Mouse (Mus musculus): ENCODE results near the gene Tmem14a. TPM values are rescaled to one million over a fixed set of nuclear protein-coding genes. Genes with fewer than 3 reads are reported as not detected.
"Not testable (repeated sequence)": the region's sequence is repeated elsewhere in the genome, so short reads cannot be mapped to it uniquely, and the experiment has no call there.

Gene Tmem14a
- polyA plus RNA-seq (2014; fragmentation: Nextera tagmentation; extraction: Ambion mirVana) = 11.5 and 12.2 TPM in 2 replicates

DNA sequence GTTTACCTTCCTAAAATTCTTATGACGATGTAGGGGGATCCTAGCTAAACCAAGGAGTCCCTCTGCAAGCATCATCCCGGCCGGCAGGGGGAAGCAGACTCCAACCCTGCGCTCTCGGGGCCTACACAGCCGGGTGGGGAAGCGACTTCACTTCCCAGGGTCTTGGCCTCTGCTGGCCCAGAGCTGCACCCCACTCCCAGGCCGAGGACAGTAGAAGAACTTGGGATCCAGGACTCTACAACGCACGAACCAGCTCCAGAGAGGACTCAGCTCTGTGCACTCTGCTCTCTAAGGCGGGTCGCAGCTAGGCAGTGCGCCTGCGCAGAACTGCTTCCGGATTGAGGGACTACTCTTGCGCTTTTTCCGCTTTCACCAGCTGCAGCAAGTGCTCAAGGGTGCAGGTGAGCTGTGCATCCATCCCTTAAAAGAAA is at the start of gene Tmem14a:
TSS of gene Tmem14a (plus strand) at position 87 of the 431 bp plus-strand sequence.
- Histone ChIP-seq H3K4me1 (ENCODE audit: control insufficient read depth, insufficient read depth, low read length) (peaks cover 5% of the 10 kb centered on the region; the same call in 1 of the 2 replicates), H3K27ac (replicated peaks; ENCODE audit: low read depth, low read length) (peak within 1 kb of the TSS; percentile 70), H3K9ac (ENCODE audit: low read depth, low read length) (peak within 1 kb of the TSS; percentile 90), H3K4me3 (ENCODE audit: low read depth, low read length) (peak within 1 kb of the TSS; percentile 69), H3K36me3 (ENCODE audit: control insufficient read depth, insufficient read depth, low read length) (no peaks in the 10 kb centered on the region), H3K27me3 (replicated peaks; ENCODE audit: control insufficient read depth, insufficient read depth, low read length) (no peaks in the 10 kb centered on the region), H3K9me3 (ENCODE audit: control insufficient read depth, low read length) (no peaks in the 10 kb centered on the region), H3K4me2 (ENCODE audit: low read depth, low read length) (peak within 1 kb of the TSS; percentile 72)
- WGBS = under 1% methylated on average over 17 of the region's 17 CpGs
- DNase-seq (ENCODE audit: low spot score) (peak; percentile 92), ATAC-seq (ENCODE audit: low read depth) (peak; percentile 95)

DNA sequence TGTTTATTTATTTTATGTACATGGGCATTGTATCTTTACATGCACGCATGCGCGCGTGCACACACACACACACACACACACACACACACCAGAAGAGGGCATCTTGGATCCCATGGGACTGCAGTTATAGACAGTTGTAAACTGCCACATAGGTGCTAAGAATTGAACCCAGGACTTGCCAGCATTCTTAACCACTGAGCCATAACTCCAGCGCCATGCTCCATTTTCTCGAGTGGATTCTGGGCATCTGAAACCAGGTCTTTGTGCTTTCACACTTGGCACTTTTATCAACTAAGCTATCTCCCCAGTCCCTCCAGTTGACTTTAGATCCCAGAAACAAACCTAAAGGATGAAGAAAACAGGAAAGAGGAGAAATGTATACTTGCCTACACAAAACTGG is 33.2 kb upstream of the Tmem14a start:
- no peaks in the 10 kb centered on the region for H3K9me3 ChIP-seq (ENCODE audit: control insufficient read depth, low read length)
- ATAC-seq (ENCODE audit: low read depth) = no peak

DNA sequence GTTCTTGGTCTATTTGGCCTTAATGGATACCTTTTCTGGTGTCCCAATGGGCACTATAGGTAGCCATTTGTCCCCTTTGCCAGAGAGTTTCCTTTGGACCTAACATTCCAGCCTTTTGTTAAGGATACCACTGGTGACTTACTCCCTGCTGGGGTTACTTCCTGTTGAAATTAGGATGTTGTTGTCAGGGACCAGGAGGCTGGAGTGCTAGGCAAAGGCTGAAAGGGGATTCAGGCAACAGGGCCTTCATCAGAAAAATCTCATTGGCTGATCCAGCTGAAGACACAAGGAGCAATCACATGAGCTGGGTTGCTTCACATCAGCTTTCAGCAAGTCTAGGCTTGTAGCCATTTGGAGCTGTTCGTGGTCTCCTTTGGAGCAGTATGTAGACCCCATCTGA is 12.1 kb upstream of the Tmem14a start:
- H3K9me3 ChIP-seq (ENCODE audit: control insufficient read depth, low read length) = no peaks in the 10 kb centered on the region
- H3K9ac ChIP-seq (ENCODE audit: low read depth, low read length) = no peak overlapping the region
- WGBS = 92% methylated on average over 1 of the region's 1 CpGs
- H3K4me1 ChIP-seq (ENCODE audit: control insufficient read depth, insufficient read depth, low read length) = no peaks in the 10 kb centered on the region
- no peaks in the 10 kb centered on the region for H3K36me3 ChIP-seq (ENCODE audit: control insufficient read depth, insufficient read depth, low read length)
- H3K27ac ChIP-seq (replicated peaks; ENCODE audit: low read depth, low read length) = no peak overlapping the region
- H3K4me3 ChIP-seq (ENCODE audit: low read depth, low read length) = no peak overlapping the region
- ATAC-seq (ENCODE audit: low read depth) (no peak), DNase-seq (ENCODE audit: low spot score) (no peak)
- no peaks in the 10 kb centered on the region for H3K27me3 ChIP-seq (replicated peaks; ENCODE audit: control insufficient read depth, insufficient read depth, low read length)
- no peak overlapping the region for H3K4me2 ChIP-seq (ENCODE audit: low read depth, low read length)

More for the DNA sequence above, 33.2 kb upstream of the Tmem14a start:
- no peak overlapping the region for H3K9ac ChIP-seq (ENCODE audit: low read depth, low read length)
- H3K4me1 ChIP-seq (ENCODE audit: control insufficient read depth, insufficient read depth, low read length) = no peaks in the 10 kb centered on the region
- 94% methylated on average over 6 of the region's 6 CpGs for WGBS
- H3K4me3 ChIP-seq (ENCODE audit: low read depth, low read length) = no peak overlapping the region
- H3K27ac ChIP-seq (replicated peaks; ENCODE audit: low read depth, low read length) = no peak overlapping the region
- H3K4me2 ChIP-seq (ENCODE audit: low read depth, low read length) = no peak overlapping the region
- no peak for DNase-seq (ENCODE audit: low spot score)
- H3K27me3 ChIP-seq (replicated peaks; ENCODE audit: control insufficient read depth, insufficient read depth, low read length) = no peaks in the 10 kb centered on the region
- no peaks in the 10 kb centered on the region for H3K36me3 ChIP-seq (ENCODE audit: control insufficient read depth, insufficient read depth, low read length)

DNA sequence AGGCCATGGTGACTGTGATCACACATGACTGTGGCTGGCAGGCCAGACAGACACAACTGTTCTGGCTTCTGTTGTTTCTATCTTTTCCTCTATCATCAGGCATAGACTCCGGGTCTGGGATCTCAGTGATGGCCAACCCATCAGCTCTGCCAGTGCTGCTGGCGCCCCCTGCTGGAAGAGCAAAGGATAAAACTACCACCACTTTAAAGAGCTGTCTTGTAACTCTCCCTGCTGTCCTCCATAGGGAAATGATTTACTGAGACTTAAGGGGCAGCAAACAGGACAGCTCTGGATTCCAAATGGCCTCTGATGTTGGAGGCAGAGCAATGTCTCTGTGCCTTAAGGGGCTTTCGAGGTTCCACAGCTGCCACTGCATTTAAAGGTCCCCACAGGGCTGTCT is 4.8 kb upstream of the Tmem14a start:
- not testable (repeated sequence) for H3K4me2 ChIP-seq (ENCODE audit: low read depth, low read length); H3K27ac ChIP-seq (replicated peaks; ENCODE audit: low read depth, low read length); H3K27me3 ChIP-seq (replicated peaks; ENCODE audit: control insufficient read depth, insufficient read depth, low read length); H3K4me3 ChIP-seq (ENCODE audit: low read depth, low read length); DNase-seq (ENCODE audit: low spot score); H3K4me1 ChIP-seq (ENCODE audit: control insufficient read depth, insufficient read depth, low read length); H3K9ac ChIP-seq (ENCODE audit: low read depth, low read length); H3K36me3 ChIP-seq (ENCODE audit: control insufficient read depth, insufficient read depth, low read length); H3K9me3 ChIP-seq (ENCODE audit: control insufficient read depth, low read length)
- 39% methylated on average over 2 of the region's 3 CpGs for WGBS
- ATAC-seq (ENCODE audit: low read depth) = peak; percentile 34; the same call in 1 of the 2 replicates

DNA sequence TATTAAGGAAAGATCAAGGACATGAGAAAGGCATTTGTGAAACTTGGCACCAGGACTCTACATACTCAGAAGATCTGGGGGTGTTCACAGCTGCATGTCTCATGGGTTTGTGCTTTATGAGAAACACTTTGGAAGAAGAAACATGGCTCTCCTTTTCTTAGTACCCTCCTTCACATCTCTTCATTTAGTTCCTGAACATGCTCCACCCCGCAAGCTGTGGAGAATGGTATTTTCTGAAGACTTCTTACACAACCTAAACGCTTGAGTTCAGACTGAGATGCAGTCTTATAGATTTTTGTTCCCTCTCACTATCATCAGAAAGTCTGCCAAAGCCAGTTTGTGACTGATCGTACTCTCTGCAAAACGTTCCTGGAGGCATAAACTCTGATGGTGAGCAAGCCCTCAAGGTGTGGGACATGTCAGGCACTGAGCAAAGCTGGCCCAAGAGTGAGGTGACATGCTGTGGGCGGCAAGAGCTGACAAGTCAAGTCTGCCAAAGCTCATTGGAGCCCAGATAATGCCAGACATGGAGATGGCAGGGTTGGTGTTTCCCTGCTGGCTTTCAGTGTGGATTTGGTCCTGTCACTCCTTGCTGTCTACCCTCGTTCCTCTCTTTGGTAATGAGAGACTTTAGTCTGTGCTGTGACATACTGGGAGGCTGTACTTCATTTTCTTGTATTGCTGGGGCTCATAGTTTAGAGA is 4.2 kb upstream of the Tmem14a start:
- H3K4me3 ChIP-seq (ENCODE audit: low read depth, low read length); DNase-seq (ENCODE audit: low spot score); H3K27me3 ChIP-seq (replicated peaks; ENCODE audit: control insufficient read depth, insufficient read depth, low read length); H3K4me1 ChIP-seq (ENCODE audit: control insufficient read depth, insufficient read depth, low read length); H3K9me3 ChIP-seq (ENCODE audit: control insufficient read depth, low read length); H3K4me2 ChIP-seq (ENCODE audit: low read depth, low read length); H3K9ac ChIP-seq (ENCODE audit: low read depth, low read length); H3K36me3 ChIP-seq (ENCODE audit: control insufficient read depth, insufficient read depth, low read length); ATAC-seq (ENCODE audit: low read depth); H3K27ac ChIP-seq (replicated peaks; ENCODE audit: low read depth, low read length): not testable (repeated sequence)
- 73% methylated on average over 6 of the region's 6 CpGs for WGBS

DNA sequence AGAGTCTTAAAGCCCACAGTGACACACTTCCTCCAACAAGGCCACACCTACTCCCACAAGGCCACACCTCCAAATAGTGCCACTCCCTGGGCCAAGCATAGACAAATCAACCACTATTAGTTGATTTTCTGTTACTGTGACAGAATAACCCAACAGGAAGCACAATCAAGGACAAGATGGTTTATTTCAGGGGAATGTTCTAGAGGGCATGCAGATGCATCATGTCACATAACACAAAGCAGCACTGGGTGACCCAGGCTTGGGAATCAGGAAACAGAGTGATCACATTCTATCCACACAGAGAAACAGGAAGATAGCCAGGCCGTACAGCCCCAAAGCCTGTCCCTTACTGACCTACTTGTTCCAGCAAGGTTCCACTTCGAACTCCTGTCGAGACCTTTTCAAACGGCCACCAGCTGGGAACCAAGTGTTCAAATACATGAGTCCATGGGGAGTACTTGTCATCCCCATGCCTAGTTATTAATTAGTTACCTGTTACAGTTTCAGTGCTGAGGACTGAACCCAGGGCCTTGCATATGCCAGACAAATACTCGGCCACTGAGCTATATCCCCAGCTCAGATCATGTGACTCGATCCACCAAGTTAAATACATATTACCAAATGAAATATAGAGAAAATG is 9.5 kb downstream of the Tmem14a start:
- ATAC-seq (ENCODE audit: low read depth) = no peak

DNA sequence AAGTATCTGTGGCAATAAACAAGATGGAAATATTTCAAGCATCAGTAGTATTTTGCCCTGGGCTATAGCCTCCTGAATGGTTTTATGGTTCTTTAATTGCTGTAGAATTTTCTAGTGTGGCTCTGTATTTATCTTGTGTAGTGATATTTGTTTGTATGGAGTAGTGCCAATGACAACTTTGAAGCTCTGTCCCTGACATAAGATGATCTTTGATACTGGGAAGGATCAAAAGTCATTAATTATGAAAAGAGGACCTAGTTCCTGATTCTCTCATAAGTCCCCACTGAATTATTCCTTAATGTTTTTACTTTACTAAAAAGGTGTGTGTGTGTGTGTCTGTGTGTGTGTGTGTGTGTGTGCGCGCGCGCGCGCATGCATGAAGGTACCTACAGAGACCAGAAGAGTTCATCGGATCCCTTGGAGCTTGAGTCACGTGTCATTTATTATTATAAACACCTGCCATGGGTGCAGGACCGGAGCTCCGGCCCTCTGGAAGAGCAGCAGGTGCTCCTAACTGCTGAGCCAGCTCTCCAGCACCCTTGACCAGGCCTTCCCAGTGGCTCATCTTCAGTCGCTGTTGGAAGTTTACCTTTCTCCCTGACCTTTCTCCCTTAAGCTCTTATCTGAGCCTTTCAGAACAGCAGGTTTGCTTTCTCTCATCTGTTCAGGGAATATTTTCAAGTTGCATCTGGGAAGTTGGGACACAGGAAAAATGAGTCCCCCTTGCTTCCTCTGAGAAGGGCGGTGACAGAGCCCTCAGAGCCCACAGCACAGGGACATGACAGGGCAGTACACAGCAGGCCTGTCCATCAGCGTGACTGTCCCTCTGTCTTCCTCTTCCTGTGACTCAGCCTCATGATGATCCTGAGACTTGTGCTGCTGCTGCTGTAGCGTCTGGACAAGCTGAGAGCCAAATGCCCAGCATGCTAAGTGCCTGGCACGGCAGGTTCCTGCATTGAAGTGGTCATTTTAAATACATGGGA is 10.7 kb downstream of the Tmem14a start:
- ATAC-seq (ENCODE audit: low read depth); DNase-seq (ENCODE audit: low spot score); H3K4me2 ChIP-seq (ENCODE audit: low read depth, low read length); H3K36me3 ChIP-seq (ENCODE audit: control insufficient read depth, insufficient read depth, low read length); H3K9ac ChIP-seq (ENCODE audit: low read depth, low read length); H3K27ac ChIP-seq (replicated peaks; ENCODE audit: low read depth, low read length); H3K9me3 ChIP-seq (ENCODE audit: control insufficient read depth, low read length); H3K4me1 ChIP-seq (ENCODE audit: control insufficient read depth, insufficient read depth, low read length); H3K4me3 ChIP-seq (ENCODE audit: low read depth, low read length); H3K27me3 ChIP-seq (replicated peaks; ENCODE audit: control insufficient read depth, insufficient read depth, low read length): not testable (repeated sequence)
- 73% methylated on average over 14 of the region's 15 CpGs for WGBS

More for the DNA sequence above, 9.5 kb downstream of the Tmem14a start:
- Histone ChIP-seq H3K4me1 (ENCODE audit: control insufficient read depth, insufficient read depth, low read length) (peaks cover 3% of the 10 kb centered on the region; the same call in 1 of the 2 replicates), H3K4me2 (ENCODE audit: low read depth, low read length) (no peak overlapping the region), H3K4me3 (ENCODE audit: low read depth, low read length) (no peak overlapping the region), H3K9me3 (ENCODE audit: control insufficient read depth, low read length) (no peaks in the 10 kb centered on the region), H3K36me3 (ENCODE audit: control insufficient read depth, insufficient read depth, low read length) (no peaks in the 10 kb centered on the region), H3K9ac (ENCODE audit: low read depth, low read length) (no peak overlapping the region), H3K27ac (replicated peaks; ENCODE audit: low read depth, low read length) (no peak overlapping the region), H3K27me3 (replicated peaks; ENCODE audit: control insufficient read depth, insufficient read depth, low read length) (no peaks in the 10 kb centered on the region)
- 93% methylated on average over 6 of the region's 6 CpGs for WGBS
- DNase-seq (ENCODE audit: low spot score) = no peak

DNA sequence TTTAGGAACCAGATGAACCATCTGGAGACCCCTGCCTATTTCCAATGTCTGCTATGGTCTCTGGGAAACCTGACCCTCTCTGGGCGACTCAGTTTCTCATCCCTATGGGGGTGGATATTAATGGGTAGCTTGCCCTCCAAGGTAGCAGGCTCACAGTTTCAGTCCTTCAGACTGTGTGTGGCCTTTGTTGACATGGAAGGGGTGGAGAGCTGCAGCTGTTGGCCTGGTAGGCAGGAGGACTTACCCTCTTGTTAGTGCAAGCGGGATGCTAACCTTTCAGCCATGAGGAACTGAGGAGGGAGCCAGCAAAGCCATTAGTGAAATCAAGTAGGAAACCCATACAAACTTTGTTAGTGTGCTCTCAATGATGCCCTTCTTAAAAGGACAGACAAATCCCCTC is 12.0 kb downstream of the Tmem14a start:
- Histone ChIP-seq H3K27me3 (replicated peaks; ENCODE audit: control insufficient read depth, insufficient read depth, low read length) (no peaks in the 10 kb centered on the region), H3K9ac (ENCODE audit: low read depth, low read length) (no peak overlapping the region), H3K27ac (replicated peaks; ENCODE audit: low read depth, low read length) (no peak overlapping the region), H3K9me3 (ENCODE audit: control insufficient read depth, low read length) (no peaks in the 10 kb centered on the region), H3K4me3 (ENCODE audit: low read depth, low read length) (no peak overlapping the region), H3K36me3 (ENCODE audit: control insufficient read depth, insufficient read depth, low read length) (no peaks in the 10 kb centered on the region), H3K4me1 (ENCODE audit: control insufficient read depth, insufficient read depth, low read length) (peaks cover 3% of the 10 kb centered on the region; the same call in 1 of the 2 replicates), H3K4me2 (ENCODE audit: low read depth, low read length) (no peak overlapping the region)
- ATAC-seq (ENCODE audit: low read depth) (no peak), DNase-seq (ENCODE audit: low spot score) (no peak)
- WGBS = 85% methylated on average over 2 of the region's 2 CpGs
